Mouse (Mus musculus): ENCODE measurements around the gene Nfil3. TPM values are rescaled to one million over a fixed set of nuclear protein-coding genes. Genes with fewer than 3 reads are reported as not detected.

Nfil3 gene
- polyA plus RNA-seq, 1 experiment from 2014 or later: 58.4 TPM

DNA sequence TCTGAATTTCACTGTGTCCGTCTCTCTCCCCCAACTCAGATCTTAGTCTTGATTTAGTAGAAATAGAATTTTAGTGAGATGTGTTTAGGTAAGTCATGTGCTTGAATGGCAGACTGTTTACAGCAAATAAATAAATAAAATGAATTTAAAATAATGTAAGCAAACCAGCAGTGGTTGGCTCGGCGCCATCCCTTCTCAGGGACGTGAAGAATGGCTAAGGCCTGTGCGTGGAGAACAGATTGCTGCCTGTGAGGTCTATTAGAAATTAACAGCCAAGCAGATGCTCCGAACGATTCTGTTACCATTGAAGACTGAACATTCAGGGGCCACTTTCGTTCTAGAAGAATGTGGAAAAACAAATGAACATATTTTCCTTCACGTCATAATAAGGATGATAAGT lies 35.1 kb downstream of the Nfil3 start:
- ChIA-PET CTCF (no interaction called here), POLR2A (no interaction called here)
- ATAC-seq (no peak), DNase-seq (ENCODE audit: low read depth, low spot score) (no peak)
- no peaks in the 10 kb centered on the region for H3K27me3 ChIP-seq
- in situ Hi-C loops (cut with MboI; ENCODE audit: low pct_unique_long_range_greater_than_20kb): no loop called here
- TF ChIP-seq CTCF (IDR thresholded peaks at IDR 0.05): no peak

DNA sequence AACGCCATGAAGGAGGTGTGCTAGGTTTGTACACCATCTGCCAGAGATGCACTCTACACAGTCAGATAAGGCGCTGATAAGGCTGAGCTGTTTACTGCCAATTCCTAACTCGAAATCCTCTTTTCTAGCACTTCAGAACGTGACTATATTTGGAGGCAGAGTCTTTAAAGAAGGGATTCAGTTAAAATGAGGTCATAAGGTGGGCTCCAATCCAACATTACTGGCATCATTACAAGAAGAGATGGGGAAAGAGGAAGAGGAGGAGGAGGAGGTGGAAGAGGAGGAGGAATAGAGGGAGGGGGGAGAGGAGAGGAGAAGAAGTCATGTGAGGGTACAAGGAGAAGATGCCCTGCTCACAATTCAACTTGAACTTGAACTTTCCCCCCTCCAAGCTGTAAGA lies 36.8 kb downstream of the Nfil3 start:
- TF ChIP-seq CTCF (IDR thresholded peaks at IDR 0.05): no peak
- no peaks in the 10 kb centered on the region for H3K27me3 ChIP-seq
- in situ Hi-C loops (cut with MboI; ENCODE audit: low pct_unique_long_range_greater_than_20kb): no loop called here
- CTCF ChIA-PET: interaction anchor here (1.1 to 1.2 kb wide), 2 partner anchors 24 to 293 kb away, joined by 3 to 4 read pairs; no protein-coding TSS in a partner anchor
- DNase-seq (ENCODE audit: low read depth, low spot score) (no peak), ATAC-seq (no peak)
- POLR2A ChIA-PET: interaction anchor here (0.6 kb wide), 1 partner anchor 13 kb away, joined by 3 read pairs; no protein-coding TSS in a partner anchor

DNA sequence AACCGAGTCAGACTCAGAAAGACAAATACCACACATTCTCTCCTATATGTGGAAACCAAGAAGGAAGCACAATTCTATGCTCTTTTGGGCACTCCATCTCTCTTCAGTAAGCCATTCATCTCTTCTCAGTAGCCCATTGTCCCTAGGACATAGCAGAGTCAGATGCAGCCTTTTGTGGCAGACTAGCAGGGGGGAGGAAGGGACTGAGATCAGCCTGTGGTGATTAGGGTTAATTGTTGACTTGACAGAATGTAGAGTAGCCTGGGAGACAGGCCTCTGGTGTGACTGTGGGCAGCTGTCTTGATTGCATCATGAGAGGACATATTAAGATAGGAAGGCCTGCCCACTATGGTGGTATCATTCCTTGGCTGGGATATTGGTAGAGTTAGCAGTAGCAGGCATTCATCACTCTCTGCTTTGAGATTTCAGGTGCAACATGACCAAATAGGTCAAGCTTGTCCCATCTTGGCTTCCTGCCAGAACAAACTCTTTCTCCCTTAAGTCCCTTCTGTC lies 37.9 kb downstream of the Nfil3 start:
- no peaks in the 10 kb centered on the region for H3K27me3 ChIP-seq
- CTCF ChIA-PET: interaction anchor here (0.8 to 1.6 kb wide), 3 partner anchors 12 to 120 kb away, joined by 3 to 5 read pairs (median 3); no protein-coding TSS in a partner anchor
- TF ChIP-seq CTCF (IDR thresholded peaks at IDR 0.05): no peak
- peak; percentile 79 for ATAC-seq
- in situ Hi-C loops (cut with MboI; ENCODE audit: low pct_unique_long_range_greater_than_20kb): no loop called here
- POLR2A ChIA-PET: no interaction called here
- DNase-seq (ENCODE audit: low read depth, low spot score): peak; percentile 48

DNA sequence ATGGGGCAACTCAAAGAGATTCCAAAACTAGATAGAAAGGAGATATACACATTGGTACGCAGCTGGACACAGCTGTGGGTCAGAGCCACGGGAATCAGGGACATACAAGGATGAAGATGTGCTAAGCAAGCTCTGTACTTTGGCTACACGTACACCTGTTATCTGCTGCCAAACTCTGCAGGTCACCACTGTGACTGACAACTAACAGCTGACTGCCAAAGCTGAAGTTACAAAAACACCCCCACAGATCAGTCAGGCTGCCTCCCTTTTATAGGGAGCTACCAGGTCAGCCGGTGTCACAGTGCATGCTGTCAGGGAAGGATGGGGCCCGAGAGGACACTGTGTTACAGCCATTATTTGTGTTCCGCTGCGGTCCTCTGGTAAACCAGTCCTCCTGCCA lies 39.9 kb downstream of the Nfil3 start:
- DNase-seq (ENCODE audit: low read depth, low spot score): no peak
- no peak for TF ChIP-seq CTCF (IDR thresholded peaks at IDR 0.05)
- ChIA-PET POLR2A (interaction anchor here (0.6 kb wide), 1 partner anchor 12 kb away, joined by 3 read pairs; no protein-coding TSS in a partner anchor), CTCF (no interaction called here)
- no peaks in the 10 kb centered on the region for H3K27me3 ChIP-seq
- in situ Hi-C loops (cut with MboI; ENCODE audit: low pct_unique_long_range_greater_than_20kb): no loop called here
- ATAC-seq: no peak

- no peaks in the 10 kb centered on the region for H3K27me3 ChIP-seq
- CTCF ChIA-PET: no interaction called here
- DNase-seq (ENCODE audit: low read depth, low spot score) (no peak), ATAC-seq (no peak)
- POLR2A ChIA-PET: no interaction called here
- TF ChIP-seq CTCF (IDR thresholded peaks at IDR 0.05): no peak
- in situ Hi-C loops (cut with MboI; ENCODE audit: low pct_unique_long_range_greater_than_20kb): no loop called here
Measured at GRCm38 (mm10) chr13:52930582-52930981, 50.3 kb downstream of the Nfil3 start.

- no peak for TF ChIP-seq CTCF (IDR thresholded peaks at IDR 0.05)
- ChIA-PET POLR2A (interaction anchor here (0.6 to 1.4 kb wide), 4 partner anchors 12 to 51 kb away, joined by 3 to 8 read pairs (median 4); partner anchors contain the start of gene Nfil3), CTCF (no interaction called here)
- no peaks in the 10 kb centered on the region for H3K27me3 ChIP-seq
- DNase-seq (ENCODE audit: low read depth, low spot score): no peak
- in situ Hi-C loops (cut with MboI; ENCODE audit: low pct_unique_long_range_greater_than_20kb): no loop called here
- peak; percentile 91 for ATAC-seq
Measured at GRCm38 (mm10) chr13:52929209-52930171, 51.4 kb downstream of the Nfil3 start, which contains the start of gene Auh. Gene Auh, minus strand, starts transcription at chr13:52929681.

- DNase-seq (ENCODE audit: low read depth, low spot score): no peak
- in situ Hi-C loops (cut with MboI; ENCODE audit: low pct_unique_long_range_greater_than_20kb): no loop called here
- POLR2A ChIA-PET: interaction anchor here (0.5 to 1.4 kb wide), 4 partner anchors 8 to 52 kb away, joined by 3 to 8 read pairs (median 4); partner anchors contain the start of gene Nfil3
- no peak for TF ChIP-seq CTCF (IDR thresholded peaks at IDR 0.05)
- H3K27me3 ChIP-seq: no peaks in the 10 kb centered on the region
- ATAC-seq: no peak
- CTCF ChIA-PET: no interaction called here
Measured at GRCm38 (mm10) chr13:52928392-52928791, 52.5 kb downstream of the Nfil3 start.

DNA sequence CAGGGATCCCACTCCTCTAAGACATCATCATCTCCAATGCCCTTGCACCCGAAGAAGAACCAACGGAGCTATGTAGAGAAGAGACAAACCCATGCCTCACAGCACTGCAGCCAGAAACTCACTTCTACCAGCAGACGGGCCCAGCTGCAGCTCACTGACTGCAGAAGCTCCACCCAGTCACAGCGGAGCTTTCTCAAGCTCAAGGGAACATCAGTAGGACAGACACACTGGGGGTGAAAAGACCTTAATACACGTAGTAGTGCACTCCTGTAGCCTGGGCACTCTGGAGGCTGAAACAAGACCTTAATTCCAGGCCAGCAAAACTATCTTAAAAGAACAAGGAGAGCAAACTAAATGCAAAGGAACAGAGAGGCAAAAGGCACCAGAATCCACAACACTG lies 56.4 kb downstream of the Nfil3 start:
- CTCF ChIA-PET: interaction anchor here (1.5 to 1.6 kb wide), 2 partner anchors 9 to 20 kb away, joined by 3 read pairs; no protein-coding TSS in a partner anchor
- H3K27me3 ChIP-seq: no peaks in the 10 kb centered on the region
- TF ChIP-seq CTCF (IDR thresholded peaks at IDR 0.05): no peak
- ATAC-seq (no peak), DNase-seq (ENCODE audit: low read depth, low spot score) (no peak)
- POLR2A ChIA-PET: no interaction called here
- in situ Hi-C loops (cut with MboI; ENCODE audit: low pct_unique_long_range_greater_than_20kb): no loop called here

GRCm38 (mm10) chr13:52921966-52922365 lies 58.9 kb downstream of the Nfil3 start:
- TF ChIP-seq CTCF (IDR thresholded peaks at IDR 0.05): no peak
- POLR2A ChIA-PET: interaction anchor here (1.0 kb wide), 1 partner anchor 14 kb away, joined by 3 read pairs; no protein-coding TSS in a partner anchor
- DNase-seq (ENCODE audit: low read depth, low spot score) (no peak), ATAC-seq (no peak)
- in situ Hi-C loops (cut with MboI; ENCODE audit: low pct_unique_long_range_greater_than_20kb): no loop called here
- no peaks in the 10 kb centered on the region for H3K27me3 ChIP-seq
- CTCF ChIA-PET: no interaction called here

GRCm38 (mm10) chr13:52921065-52921825 lies 59.6 kb downstream of the Nfil3 start:
- ATAC-seq: no peak
- no peak for DNase-seq (ENCODE audit: low read depth, low spot score)
- in situ Hi-C loops (cut with MboI; ENCODE audit: low pct_unique_long_range_greater_than_20kb): no loop called here
- CTCF ChIA-PET: no interaction called here
- no peaks in the 10 kb centered on the region for H3K27me3 ChIP-seq
- no peak for TF ChIP-seq CTCF (IDR thresholded peaks at IDR 0.05)
- POLR2A ChIA-PET: interaction anchor here (1.0 kb wide), 1 partner anchor 13 kb away, joined by 3 read pairs; no protein-coding TSS in a partner anchor
